Mouse (Mus musculus): ENCODE results near the gene Mlec.

- TF ChIP-seq CTCF (IDR thresholded peaks at IDR 0.05; ENCODE audit: low read depth, low read length) (no peak), POLR2A (IDR thresholded peaks at IDR 0.05; ENCODE audit: borderline replicate concordance, low read depth, low read length) (no peak)
Observed at GRCm38 (mm10) chr5:115158040-115158983, at the start of gene Mlec.

Measured in bone marrow macrophage, adult 2 months (primary cell).